Mouse (Mus musculus): Measurements from ENCODE around the gene Taf1d.
A peak's percentile ranks its signal among the peaks of the same experiment; 100 is the strongest.

Taf1d gene

DNA sequence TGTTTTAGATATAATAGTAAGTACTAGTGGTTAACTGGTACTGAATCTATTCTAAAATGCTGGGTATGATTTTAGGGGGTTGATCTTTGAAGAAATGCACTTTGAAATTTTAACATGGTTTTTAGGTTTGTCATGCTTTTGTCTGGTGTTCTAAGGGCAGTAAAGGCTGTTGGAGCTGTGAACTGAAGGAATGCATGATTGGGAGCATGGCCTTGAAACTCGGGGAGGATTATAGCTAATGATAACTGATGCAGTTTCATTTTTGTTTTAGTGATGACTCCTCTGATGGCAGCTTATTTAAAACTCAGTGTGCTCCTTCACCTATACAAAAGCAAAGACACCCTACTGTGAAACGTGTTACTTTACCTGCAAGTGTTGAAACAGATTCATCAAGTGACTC is 2.2 kb downstream of the Taf1d start:
- DNase-seq (ENCODE audit: low read depth, low spot score): peak; percentile 19

DNA sequence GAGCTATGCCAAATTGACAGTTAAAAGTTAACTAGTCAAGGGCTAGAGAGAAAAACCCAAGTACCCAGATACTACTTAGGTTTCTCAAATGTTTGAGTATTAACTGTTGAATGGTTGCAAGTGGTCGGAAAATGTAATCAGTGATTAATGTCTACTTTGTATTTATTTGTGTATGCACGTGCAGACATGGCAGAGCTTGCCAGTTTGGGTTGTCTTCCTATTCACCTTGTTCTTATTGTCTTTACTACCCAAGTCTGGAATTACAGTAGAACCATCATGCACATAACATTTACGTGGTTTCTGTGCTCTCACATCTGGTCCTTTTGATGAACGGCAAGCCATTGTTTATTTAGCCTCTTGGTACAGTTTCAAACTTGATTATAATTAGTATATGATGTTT is 3.4 kb downstream of the Taf1d start:
- peak; percentile 43 for DNase-seq (ENCODE audit: low read depth, low spot score)

DNA sequence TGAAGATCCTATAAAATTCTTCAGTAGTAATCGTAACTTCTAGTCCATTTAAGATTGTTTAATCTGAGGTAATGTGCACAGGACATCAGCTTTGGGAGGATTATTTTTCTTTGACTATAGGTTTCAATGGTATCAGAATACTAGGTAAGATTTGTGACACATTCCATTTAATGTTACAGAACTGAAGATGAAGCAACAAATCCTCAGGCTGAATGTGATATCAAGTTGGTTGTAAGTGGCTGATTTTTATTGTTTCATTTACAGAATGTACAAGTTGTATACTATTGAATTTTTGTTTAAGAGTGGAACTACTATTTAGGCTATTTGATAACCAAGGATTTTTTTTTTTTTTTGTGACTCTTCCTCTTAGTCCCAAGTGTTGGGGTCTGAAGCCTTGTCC is 4.2 kb downstream of the Taf1d start:
- no peak for DNase-seq (ENCODE audit: low read depth, low spot score)

DNA sequence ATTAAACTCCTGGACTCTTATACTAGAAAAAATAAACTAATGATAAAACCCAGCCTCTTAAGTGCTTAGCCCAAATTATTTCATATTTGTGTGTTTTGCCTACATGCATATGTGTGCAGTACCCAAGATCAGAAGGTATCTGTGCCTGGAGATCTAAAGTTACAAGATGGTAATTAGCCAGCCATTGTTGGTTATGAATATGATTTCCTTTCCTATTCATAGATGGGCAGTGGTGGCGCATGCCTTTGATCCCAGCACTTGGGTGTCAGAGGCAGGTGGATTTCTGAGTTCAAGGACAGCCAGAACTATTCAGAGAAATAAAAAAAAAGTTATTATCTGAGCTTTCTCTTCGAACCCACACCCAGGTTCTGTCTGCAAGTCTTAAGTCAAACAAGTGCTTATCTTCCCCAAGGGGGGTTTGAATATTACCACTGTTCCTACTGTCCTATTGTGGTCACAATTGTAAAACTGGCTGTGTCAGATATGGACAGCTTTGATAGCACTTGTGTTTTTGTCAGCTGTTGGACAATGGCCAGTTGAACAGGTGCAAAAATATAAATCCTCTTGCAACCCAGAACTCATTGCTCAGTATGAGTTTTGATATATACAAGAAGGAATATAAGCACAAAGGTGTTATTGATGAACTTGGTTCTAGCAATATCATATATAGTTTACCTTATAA is 6.2 kb downstream of the Taf1d start:
- peak; percentile 46 for DNase-seq (ENCODE audit: low read depth, low spot score)

DNA sequence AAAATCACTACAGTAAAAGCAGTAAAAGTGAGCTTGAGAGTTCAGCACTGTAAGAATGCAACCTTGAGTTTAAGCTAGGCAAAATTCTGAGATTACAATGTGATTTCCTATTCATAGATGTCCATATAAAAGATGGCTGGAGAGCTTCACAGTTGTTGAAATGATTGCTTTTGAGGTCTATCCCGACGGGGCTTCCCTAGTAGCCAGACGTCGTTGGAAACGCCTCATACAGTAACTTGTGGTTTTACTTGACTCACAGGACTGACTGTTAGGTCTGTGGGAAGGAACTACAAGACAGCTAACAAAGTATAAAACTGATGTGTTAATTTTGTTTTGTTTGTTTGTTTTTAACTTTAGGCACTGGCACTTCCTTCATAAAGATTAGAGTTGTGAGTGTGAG is 7.6 kb downstream of the Taf1d start:
- peak; percentile 42 for DNase-seq (ENCODE audit: low read depth, low spot score)

DNA sequence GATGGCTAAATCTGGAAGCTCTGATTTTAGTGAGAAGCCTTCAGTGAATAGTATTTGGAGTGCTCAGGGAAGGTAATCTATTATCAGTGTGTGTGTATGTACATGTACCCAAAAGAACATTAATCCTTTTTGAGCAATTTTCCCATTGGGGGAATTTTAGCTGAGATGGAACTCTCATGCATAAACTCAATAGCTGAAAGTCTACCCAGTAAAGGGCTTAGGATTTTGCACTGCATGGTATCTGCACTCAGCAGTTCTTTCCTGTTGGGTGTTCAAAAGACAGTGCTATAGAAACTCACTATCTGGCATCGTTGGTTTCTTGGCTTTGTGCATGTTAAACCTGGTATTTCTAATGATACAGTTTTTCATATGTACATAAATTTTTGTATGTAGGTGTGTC is 8.6 kb downstream of the Taf1d start:
- peak; percentile 10 for DNase-seq (ENCODE audit: low read depth, low spot score)

DNA sequence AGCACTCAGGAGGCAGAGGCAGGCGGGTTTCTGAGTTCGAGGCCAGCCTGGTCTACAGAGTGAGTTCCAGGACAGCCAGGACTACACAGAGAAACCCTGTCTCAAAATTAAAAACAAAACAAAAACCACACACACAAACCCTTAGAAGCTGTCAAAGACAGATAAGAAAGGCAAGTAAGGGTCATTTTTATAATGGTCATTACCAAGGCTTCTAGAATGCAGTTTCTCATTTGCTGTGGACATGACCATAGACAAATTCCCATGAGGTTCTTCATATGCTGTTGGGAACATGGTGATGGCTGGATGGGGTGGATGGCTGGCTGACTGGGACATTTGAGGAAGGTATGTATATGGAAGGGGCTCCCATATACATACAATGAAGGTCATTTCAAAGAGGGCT is 10.3 kb downstream of the Taf1d start:
- peak; percentile 29 for DNase-seq (ENCODE audit: low read depth, low spot score)

DNA sequence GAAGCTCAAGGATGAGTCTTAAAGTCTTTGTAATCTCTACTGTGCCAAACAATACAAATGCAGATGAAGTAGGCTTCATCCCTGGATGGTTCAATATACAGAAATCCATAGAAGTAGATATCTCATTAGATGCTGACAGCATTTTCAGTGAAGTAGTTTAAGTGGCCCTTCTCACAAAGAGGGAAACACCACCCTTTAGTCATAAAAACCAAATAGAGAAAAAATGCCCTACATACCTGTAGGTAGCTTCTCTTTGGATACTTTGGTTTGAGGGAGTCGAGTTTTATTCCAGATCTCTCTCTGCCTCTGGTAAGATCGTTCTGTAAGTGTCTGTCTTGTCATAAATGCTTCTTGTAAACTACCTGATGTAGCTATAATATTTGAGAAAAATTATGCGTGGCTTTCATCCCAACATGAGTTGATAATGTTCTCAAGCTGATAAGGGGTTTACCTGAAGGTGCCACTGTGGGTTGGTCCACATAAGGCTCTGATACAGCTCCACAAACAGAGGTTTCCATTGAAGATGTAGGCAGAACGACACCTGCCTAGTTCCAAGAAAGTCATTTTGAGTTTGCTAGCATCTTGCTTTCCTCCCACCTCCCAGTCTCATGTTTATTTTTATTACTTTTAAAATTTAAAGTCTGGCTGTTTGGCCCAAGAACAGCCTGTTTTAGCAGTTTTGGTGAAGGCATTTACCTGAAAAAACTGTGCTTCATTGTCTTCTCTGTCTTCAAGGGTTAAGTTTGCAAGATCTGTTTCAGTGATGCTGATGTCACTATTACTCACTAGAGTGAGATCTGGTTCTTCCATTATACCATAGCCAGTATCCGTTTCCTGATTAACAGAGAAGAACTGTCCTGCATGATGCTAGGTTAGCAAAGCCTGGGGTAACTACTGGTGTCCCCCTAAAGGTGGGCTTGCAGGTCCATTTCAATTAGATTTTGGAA is 11.5 kb downstream of the Taf1d start:
- DNase-seq (ENCODE audit: low read depth, low spot score): peak; percentile 66

DNA sequence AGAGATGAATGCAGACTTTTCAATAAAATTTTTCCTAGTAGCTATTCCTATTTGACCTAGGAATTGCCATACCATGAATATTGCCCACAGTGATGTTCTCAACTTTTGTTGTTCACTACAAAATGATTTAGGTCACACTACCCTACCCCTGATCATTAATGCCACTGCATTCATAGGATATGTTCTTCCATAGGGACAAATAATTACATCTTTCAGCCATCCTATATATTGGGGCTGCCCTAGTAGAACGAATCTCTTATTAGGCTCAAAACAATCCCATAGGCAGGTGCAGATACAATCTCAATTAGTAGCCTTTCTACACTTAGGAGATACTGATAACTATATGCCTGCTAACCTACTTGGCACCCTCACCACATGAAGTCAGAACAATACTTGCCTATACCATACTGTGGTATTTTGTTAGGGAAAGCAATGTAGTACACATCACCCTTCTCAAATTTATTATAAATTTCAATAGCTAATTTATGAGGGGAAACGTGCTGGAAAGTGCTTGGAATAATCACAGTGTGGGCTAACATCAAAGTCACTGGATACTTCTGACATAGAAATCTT is 12.2 kb downstream of the Taf1d start:
- peak; percentile 57 for DNase-seq (ENCODE audit: low read depth, low spot score)

DNA sequence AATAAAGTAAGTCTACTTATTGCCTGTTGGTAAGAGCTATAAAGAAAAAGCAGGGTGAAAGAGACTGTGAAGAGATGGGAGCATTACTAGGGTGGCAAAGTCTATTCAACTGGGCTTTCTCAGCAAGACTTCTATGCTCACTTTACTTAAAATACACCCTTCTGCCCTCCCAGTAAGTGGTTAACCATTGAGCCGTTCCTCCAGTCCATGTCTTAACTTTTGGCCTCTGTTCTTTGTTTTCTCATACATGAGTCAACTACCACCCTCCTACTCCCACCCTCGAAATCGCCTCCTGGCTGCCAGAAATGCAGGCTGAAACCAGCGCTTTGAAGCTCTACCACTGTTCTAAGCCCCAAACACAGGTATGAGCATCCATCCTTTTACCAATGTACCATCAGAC is 31.8 kb downstream of the Taf1d start:
- no peak for DNase-seq (ENCODE audit: low read depth, low spot score)

DNA sequence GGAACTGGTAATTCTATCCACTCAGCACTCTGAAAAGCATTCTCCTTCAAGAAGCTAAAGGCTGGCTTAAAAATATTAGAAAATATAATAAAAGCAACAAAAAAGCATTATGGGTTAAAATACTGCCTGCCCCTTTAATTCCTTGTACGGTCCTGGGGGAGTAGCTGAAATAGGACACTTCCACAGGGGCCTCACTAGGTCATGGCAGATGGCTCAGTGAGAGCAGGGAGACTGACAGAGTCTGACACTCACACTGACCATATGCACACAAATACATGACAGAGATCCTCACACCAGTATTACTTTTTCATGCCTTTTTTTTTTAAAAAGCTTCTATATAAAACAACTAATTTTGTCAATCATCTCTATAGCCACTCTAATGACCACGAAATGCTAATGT is 43.9 kb downstream of the Taf1d start:
- no peak for DNase-seq (ENCODE audit: low read depth, low spot score)

DNA sequence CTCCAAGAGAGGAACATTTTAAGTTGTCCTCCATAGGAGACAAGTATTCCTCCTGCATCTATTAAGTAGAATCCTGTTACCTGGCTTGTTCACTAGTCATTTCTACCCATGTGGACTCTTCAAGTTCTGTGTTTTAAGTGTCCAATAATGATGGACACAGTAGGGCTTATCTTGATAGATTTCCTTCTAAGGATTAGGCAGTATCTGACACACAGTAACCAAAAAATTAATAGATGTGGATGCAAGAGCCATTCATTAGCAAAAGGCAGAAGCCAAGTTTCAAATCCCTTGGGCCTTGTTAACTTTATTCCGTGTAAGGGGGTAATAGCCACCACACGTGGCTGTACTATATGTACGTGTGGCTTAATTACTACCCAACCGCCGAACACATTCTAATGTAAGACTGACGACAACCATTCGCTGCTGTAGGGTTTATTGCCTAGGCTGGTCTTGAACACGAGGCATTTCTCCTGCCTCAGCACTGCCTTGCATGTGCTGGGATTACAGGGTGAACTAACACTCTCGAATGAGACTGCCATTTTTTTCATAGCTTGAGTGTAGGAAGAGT is 51.0 kb downstream of the Taf1d start:
- DNase-seq (ENCODE audit: low read depth, low spot score): no peak

DNA sequence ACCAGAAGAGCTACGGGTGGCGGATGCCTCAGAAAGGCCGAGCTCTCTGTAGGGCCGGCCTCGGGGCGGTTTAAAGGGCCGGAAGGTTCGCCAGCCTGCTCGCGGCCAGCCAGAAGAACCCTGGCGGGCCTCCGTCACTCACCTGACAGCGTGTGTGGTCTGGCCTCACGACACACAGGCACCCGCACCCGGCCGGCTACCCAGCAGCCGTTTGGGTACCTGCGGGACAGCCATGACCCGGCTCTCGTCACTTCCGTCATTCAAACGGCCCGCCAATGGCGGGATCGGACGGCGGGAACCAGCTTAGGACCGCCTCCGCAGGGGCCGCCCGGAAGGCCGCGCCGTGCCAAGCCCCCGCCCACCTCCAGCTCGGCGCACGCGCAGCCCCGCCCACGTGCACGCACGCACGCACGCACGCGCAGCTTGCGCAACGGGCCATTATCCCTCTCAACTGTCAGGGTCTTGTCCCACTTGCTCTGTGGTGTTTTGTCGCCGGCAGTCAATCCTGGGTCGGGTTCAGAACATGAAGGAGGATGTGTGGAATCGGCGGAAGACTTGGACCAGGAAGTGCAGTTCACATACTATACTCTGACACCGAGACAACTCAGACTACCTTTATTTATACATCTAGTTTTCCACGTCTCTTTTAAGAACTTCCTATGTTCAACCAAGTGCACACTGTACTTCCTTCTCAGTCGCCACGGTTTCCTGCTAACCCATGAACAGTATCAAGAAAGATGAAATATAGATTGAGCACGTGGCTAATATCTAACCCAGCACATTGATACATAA is 51.7 kb downstream of the Taf1d start, which contains the start of gene Cep295:
TSS of gene Cep295 (minus strand) at position 305 of the 792 bp plus-strand sequence.
- peak; percentile 98 for DNase-seq (ENCODE audit: low read depth, low spot score)

DNA sequence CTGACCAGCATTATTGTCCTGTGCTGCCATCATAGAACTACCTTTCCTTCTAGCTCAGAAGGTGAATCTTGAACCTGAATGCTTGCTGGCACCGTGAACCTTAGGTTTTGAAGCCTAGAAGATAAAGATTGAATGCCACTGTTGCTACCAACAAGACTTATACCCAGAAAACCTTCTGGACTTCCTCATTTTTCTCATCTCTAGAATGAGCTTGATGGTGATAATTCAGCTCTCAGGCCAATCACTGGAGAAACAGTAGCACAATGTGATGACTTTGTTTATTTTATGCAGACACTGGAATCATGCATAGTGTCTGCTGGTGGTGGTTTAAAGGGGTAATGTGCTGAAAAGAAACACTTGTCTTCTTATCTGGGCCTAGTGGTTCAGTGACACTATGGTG is 58.8 kb downstream of the Taf1d start:
- no peak for DNase-seq (ENCODE audit: low read depth, low spot score)

DNA sequence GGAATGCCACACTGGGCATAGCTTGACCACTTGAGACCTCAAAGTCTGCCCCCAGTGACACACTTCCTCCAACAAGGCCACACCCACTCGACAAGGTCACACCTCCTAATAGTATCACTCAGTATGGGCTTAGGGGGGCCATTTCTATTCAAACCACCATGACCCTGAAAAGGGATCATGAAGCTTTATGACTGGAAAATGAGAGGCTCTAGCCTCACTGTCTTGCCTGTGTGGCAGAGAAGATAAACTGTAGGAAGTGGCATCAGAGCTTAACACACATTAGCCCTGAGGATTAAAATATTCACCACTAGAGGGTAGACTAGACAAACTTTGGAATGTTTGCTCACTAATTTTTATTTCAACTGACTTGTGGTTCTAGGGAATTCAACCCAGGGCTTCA is 59.8 kb downstream of the Taf1d start:
- DNase-seq (ENCODE audit: low read depth, low spot score): peak; percentile 47

DNA sequence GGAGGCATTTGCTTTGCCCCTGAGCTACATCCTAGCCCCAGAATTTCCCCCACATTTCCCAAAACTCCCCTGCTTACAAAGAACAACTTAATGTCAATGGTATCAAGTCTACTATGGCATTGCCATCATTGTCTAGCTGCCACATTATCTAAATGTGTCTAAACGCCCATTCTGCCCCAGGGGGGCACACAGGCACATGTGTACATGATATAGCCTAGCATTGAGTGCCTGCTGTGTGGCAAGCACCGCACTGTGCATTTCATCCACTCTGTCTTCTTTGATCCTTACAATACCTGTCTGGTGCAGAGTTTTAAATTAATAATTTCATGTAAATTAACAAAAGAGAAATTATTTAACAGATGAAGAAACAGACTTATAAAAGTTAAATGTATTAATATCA is 60.2 kb downstream of the Taf1d start:
- no peak for DNase-seq (ENCODE audit: low read depth, low spot score)

Measured in ZHBTc4 (cell line).